Mouse (Mus musculus) CD4-positive, CD25-positive, alpha-beta regulatory T cell, adult 2 months (primary cell): ENCODE measurements around the gene Hdac1.

Source experiments
- DNase-seq: peaks from one replicate; pipeline ENCODE4 v3.0.0-alpha.2; 2012; ENCODE audit warnings: low read depth, low spot score

Hdac1 gene

GRCm38 (mm10) chr4:129542592-129543141 lies at the start of gene Hdac1:
Hdac1 (minus strand) TSS chr4:129542713.
- peak; percentile 96 for DNase-seq

- DNase-seq = no peak
Observed at GRCm38 (mm10) chr4:129588865-129589264, 46.4 kb upstream of the Hdac1 start.

- DNase-seq = no peak
Observed at GRCm38 (mm10) chr4:129586943-129587342, 44.4 kb upstream of the Hdac1 start.

- DNase-seq = no peak
Observed at GRCm38 (mm10) chr4:129585773-129586172, 43.3 kb upstream of the Hdac1 start.

GRCm38 (mm10) chr4:129584884-129585608 lies 42.5 kb upstream of the Hdac1 start:
- peak; percentile 92 for DNase-seq

GRCm38 (mm10) chr4:129584370-129584769 lies 41.9 kb upstream of the Hdac1 start:
- peak; percentile 50 for DNase-seq

- no peak for DNase-seq
Observed at GRCm38 (mm10) chr4:129582251-129582650, 39.7 kb upstream of the Hdac1 start.

- peak; percentile 80 for DNase-seq
Observed at GRCm38 (mm10) chr4:129580347-129580746, 37.8 kb upstream of the Hdac1 start.

GRCm38 (mm10) chr4:129578466-129578865 lies 36.0 kb upstream of the Hdac1 start, which contains the start of gene Fam167b:
Fam167b (minus strand) TSS chr4:129578549.
- no peak for DNase-seq

- no peak for DNase-seq
Observed at GRCm38 (mm10) chr4:129577688-129578087, 35.2 kb upstream of the Hdac1 start.

GRCm38 (mm10) chr4:129576863-129577491 lies 34.5 kb upstream of the Hdac1 start:
- peak; percentile 81 for DNase-seq

- DNase-seq = peak; percentile 96
Observed at GRCm38 (mm10) chr4:129575171-129575844, 32.8 kb upstream of the Hdac1 start.

GRCm38 (mm10) chr4:129573430-129573829 lies 30.9 kb upstream of the Hdac1 start, which contains the start of gene Lck:
Lck (minus strand) TSS chr4:129573641.
- DNase-seq = peak; percentile 89

GRCm38 (mm10) chr4:129573093-129573370 lies 30.5 kb upstream of the Hdac1 start:
- DNase-seq = peak; percentile 34

- peak; percentile 70 for DNase-seq
Observed at GRCm38 (mm10) chr4:129572236-129573092, 30.0 kb upstream of the Hdac1 start.

- DNase-seq = peak; percentile 64
Observed at GRCm38 (mm10) chr4:129571551-129572084, 29.1 kb upstream of the Hdac1 start.

- DNase-seq = peak; percentile 86
Observed at GRCm38 (mm10) chr4:129570028-129570427, 27.5 kb upstream of the Hdac1 start.

- no peak for DNase-seq
Observed at GRCm38 (mm10) chr4:129568366-129568765, 25.9 kb upstream of the Hdac1 start.

GRCm38 (mm10) chr4:129565139-129565538 lies 22.6 kb upstream of the Hdac1 start:
- DNase-seq = peak; percentile 52

GRCm38 (mm10) chr4:129563718-129564117 lies 21.2 kb upstream of the Hdac1 start:
- DNase-seq = no peak

GRCm38 (mm10) chr4:129561184-129561583 lies 18.7 kb upstream of the Hdac1 start:
- no peak for DNase-seq
